Mouse (Mus musculus): ENCODE measurements around the gene Gm5622. TPM values are rescaled to one million over a fixed set of nuclear protein-coding genes. Genes with fewer than 3 reads are reported as not detected.
"Not testable (repeated sequence)": the region's sequence is repeated elsewhere in the genome, so short reads cannot be mapped to it uniquely, and the experiment has no call there.

The Gm5622 gene
- total and polyA plus RNA-seq, 2 experiments: 0.18 TPM; not detected in 1

DNA sequence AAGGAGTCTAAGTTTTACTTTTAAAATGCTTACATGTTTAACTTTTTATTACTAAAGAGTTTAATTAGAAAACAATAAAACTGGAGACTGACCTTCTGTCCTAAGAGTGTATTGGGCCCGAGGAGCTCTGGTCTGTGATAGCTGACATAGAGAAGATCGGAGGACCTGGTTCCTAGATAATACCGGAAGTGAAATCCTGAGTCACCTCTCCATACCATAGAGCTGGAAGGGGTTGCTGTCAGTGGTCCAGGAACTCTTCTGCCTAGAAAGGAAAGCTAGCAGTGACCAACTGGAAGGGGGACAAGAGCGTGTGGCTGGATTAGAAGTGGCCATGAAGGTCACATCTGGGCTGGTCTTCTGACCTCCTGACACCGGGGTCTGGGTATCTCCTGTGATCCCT lies 124.7 kb downstream of the Gm5622 start:
- Histone ChIP-seq H3K27me3 (ENCODE audit: control insufficient read depth, insufficient read depth, low read length) (no peaks in the 10 kb centered on the region), H3K36me3 (ENCODE audit: control insufficient read depth, insufficient read depth, low read length) (no peaks in the 10 kb centered on the region), H3K27ac (replicated peaks; ENCODE audit: insufficient read depth, low read depth, low read length) (no peak overlapping the region), H3K79me2 (ENCODE audit: control insufficient read depth, insufficient read depth, low read length) (no peaks in the 10 kb centered on the region), H3K9ac (ENCODE audit: low read depth, low read length) (no peak overlapping the region), H3K4me1 (ENCODE audit: control insufficient read depth, insufficient read depth, low read length) (no peaks in the 10 kb centered on the region), H3K4me3 (ENCODE audit: insufficient read depth, low read depth, low read length) (no peak overlapping the region)
- DNase-seq (ENCODE audit: extremely low read depth, low read depth, low spot score): no peak
- WGBS: 81% methylated on average over 5 of the region's 5 CpGs
- no peak for TF ChIP-seq CTCF (IDR thresholded peaks at IDR 0.05; ENCODE audit: low read depth, low read length)
- TF ChIP-seq POLR2A (IDR thresholded peaks at IDR 0.05; ENCODE audit: extremely low read depth, insufficient read depth, low read length): no peak

DNA sequence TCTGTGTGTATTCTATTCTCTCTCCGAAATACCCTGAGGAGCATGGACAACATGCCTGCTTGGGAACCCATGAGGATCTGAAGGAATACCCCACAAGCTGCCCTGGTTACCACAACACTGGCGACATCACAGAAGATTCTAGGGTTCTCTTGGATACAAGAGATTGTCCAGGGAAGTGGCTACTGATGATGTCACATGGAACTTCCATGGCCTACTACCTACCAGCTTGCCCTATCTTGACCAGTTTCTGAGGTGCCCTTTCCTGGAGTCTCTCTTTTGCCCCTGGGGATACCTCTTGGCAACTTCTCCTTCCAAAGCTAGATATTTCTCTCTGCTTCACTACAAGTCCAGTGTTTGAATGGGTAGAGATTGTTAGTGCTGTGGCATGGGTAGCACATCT lies 142.8 kb downstream of the Gm5622 start, which contains the start of gene Gm17079:
Gene Gm17079, minus strand, starts transcription at position 101 of the 400 bp plus-strand sequence.
- not testable (repeated sequence) for H3K27ac ChIP-seq (replicated peaks; ENCODE audit: insufficient read depth, low read depth, low read length); H3K4me1 ChIP-seq (ENCODE audit: control insufficient read depth, insufficient read depth, low read length); H3K36me3 ChIP-seq (ENCODE audit: control insufficient read depth, insufficient read depth, low read length); H3K79me2 ChIP-seq (ENCODE audit: control insufficient read depth, insufficient read depth, low read length); H3K4me3 ChIP-seq (ENCODE audit: insufficient read depth, low read depth, low read length); H3K9ac ChIP-seq (ENCODE audit: low read depth, low read length); DNase-seq (ENCODE audit: extremely low read depth, low read depth, low spot score); H3K27me3 ChIP-seq (ENCODE audit: control insufficient read depth, insufficient read depth, low read length)
- 81% methylated on average over 1 of the region's 2 CpGs for WGBS

Other genes starting within 250 kb of the Gm5622 start
- not detected in 2 replicates for gene Gm7247, start 191.0 kb upstream of the Gm5622 start, total RNA-seq (2014; rRNA removed)
- gene Gm7247, start 191.0 kb upstream of the Gm5622 start, polyA plus RNA-seq (2012; rRNA removed): not detected in 2 replicates
- not detected in 2 replicates for gene Vmn2r88, start 142.0 kb upstream of the Gm5622 start, total RNA-seq (2014; rRNA removed)
- gene Vmn2r88, start 142.0 kb upstream of the Gm5622 start, polyA plus RNA-seq (2012; rRNA removed): not detected in 2 replicates
- not detected in 2 replicates for gene Vmn2r89, start 100.9 kb upstream of the Gm5622 start, total RNA-seq (2014; rRNA removed)
- gene Vmn2r89, start 100.9 kb upstream of the Gm5622 start, polyA plus RNA-seq (2012; rRNA removed): not detected in 2 replicates
- not detected in 2 replicates for gene Gm17175, start 21.3 kb downstream of the Gm5622 start, total RNA-seq (2014; rRNA removed)
- gene Gm17175, start 21.3 kb downstream of the Gm5622 start, polyA plus RNA-seq (2012; rRNA removed): not detected in 2 replicates
- not detected in 2 replicates for gene Gm17174, start 39.3 kb downstream of the Gm5622 start, total RNA-seq (2014; rRNA removed)
- gene Gm17174, start 39.3 kb downstream of the Gm5622 start, polyA plus RNA-seq (2012; rRNA removed): not detected in 2 replicates
- gene Gm17078, start 58.5 kb downstream of the Gm5622 start, total RNA-seq (2014; rRNA removed): not detected in 2 replicates
- gene Gm17078, start 58.5 kb downstream of the Gm5622 start, polyA plus RNA-seq (2012; rRNA removed): not detected in 2 replicates
- not detected in 2 replicates for gene Gm4181, start 82.9 kb downstream of the Gm5622 start, total RNA-seq (2014; rRNA removed)
- not detected in 2 replicates for gene Gm4181, start 82.9 kb downstream of the Gm5622 start, polyA plus RNA-seq (2012; rRNA removed)
- gene Gm17079, start 142.7 kb downstream of the Gm5622 start, total RNA-seq (2014; rRNA removed): not detected in 2 replicates
- gene Gm17079, start 142.7 kb downstream of the Gm5622 start, polyA plus RNA-seq (2012; rRNA removed): not detected in 2 replicates
- not detected in 2 replicates for gene Gm5800, start 164.4 kb downstream of the Gm5622 start, total RNA-seq (2014; rRNA removed)
- gene Gm5800, start 164.4 kb downstream of the Gm5622 start, polyA plus RNA-seq (2012; rRNA removed): not detected in 2 replicates
- not detected in 2 replicates for gene Ang4, start 220.8 kb downstream of the Gm5622 start, total RNA-seq (2014; rRNA removed)
- not detected in 2 replicates for gene Ang4, start 220.8 kb downstream of the Gm5622 start, polyA plus RNA-seq (2012; rRNA removed)
- not detected in 2 replicates for gene AY358078, start 247.3 kb downstream of the Gm5622 start, total RNA-seq (2014; rRNA removed)
- gene AY358078, start 247.3 kb downstream of the Gm5622 start, polyA plus RNA-seq (2012; rRNA removed): not detected in 2 replicates